Mouse (Mus musculus) frontal cortex, adult 2 months (tissue): ENCODE data around the gene Ssbp3. TPM values are rescaled to one million over a fixed set of nuclear protein-coding genes. Genes with fewer than 3 reads are reported as not detected.
A peak's percentile ranks its signal among the peaks of the same experiment; 100 is the strongest.

ENCODE experiments used
- DNase-seq, 2 experiments: peaks; one replicate each; pipeline ENCODE4 v3.0.0; 2022; ENCODE audit warnings: low spot score in 1 of 2; ENCODE audit errors: extremely low spot score in 1 of 2
- polyA plus RNA-seq: library from polyadenylated mRNA; depleted of rRNA; stranded (reverse); fragments of >200 nt; gene quantifications from 2 replicates; pipeline ENCODE4 v1.2.3, GENCODE M21; 2012; rRNA removed

The Ssbp3 gene
- polyA plus RNA-seq, 1 experiment, result 95.6 TPM

GRCm38 (mm10) chr4:107082185-107082584, 171.7 kb downstream of the Ssbp3 start:
- DNase-seq, result no peak

DNA sequence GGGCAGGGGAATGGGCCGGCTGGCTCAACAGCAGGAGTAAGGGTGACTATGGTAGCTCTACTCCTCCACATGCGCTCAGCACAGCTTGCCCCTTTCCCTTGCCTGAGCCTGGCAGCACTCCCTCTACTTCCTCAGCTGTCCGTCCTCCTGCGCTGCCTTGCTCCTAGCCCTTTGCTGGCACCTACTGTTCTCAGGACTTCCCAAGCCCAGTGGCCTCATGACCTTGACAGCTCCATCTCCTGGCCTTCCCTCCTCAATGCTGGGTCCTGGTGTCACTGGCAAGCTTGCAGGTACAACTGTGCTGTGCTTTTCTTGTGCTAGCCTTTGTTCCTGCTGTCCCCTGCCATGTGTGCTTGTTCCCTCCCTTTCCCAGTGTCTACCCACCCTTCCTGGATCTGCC, 172.6 kb downstream of the Ssbp3 start:
- no peak for DNase-seq

GRCm38 (mm10) chr4:107084343-107084742, 173.8 kb downstream of the Ssbp3 start:
- peak in 1 of 2 experiments; percentile 17 for DNase-seq

- peak; percentile 83 for DNase-seq
Measured at GRCm38 (mm10) chr4:107084858-107085257, 174.4 kb downstream of the Ssbp3 start.

DNA sequence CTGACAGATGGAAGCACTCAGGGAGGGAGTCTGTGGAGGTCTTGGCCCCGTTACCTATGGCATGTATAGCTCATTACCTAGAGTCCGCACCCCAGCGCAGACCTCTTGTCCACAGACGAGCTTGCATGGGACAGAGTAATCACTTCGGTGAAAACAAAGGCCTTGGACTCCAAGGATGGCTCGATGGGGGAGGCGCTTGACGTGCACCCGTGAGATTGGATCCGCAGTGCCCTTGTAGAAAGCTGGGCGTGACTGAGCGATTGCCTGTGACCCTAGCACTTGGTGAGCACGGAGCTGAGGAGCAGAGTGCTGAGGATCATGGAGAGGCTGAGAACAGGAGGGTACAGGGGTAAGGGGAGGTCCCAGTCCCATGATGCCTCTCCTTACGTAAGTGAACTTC, 181.2 kb downstream of the Ssbp3 start:
- no peak for DNase-seq

GRCm38 (mm10) chr4:107094484-107095187, 184.1 kb downstream of the Ssbp3 start:
- DNase-seq, result no peak

GRCm38 (mm10) chr4:107096043-107096442, 185.5 kb downstream of the Ssbp3 start:
- DNase-seq, result no peak

GRCm38 (mm10) chr4:107096841-107097373, 186.4 kb downstream of the Ssbp3 start, which contains the start of gene Cdcp2:
TSS of gene Cdcp2 (plus strand) at chr4:107096891.
- no peak for DNase-seq

- DNase-seq, result no peak
Measured at GRCm38 (mm10) chr4:107097871-107098270, 187.4 kb downstream of the Ssbp3 start.

DNA sequence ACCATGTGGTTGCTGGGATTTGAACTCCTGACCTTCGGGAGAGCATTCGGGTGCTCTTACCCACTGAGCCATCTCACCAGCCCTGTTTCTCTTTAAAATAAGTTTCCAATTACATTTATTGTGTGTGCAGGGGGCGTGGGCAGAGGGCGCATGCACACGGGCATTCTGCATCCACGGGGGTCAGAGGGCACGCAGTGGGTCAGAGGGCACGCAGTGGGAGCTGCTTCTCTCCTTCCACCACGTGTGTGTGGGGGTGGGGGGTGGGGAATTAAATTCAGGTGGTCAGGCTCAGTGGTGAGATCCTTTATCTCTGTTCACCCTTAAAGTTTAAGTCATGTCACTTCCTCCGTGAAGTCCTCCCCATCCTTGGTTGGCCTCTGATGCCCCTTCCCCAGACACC, 187.9 kb downstream of the Ssbp3 start:
- no peak for DNase-seq

DNA sequence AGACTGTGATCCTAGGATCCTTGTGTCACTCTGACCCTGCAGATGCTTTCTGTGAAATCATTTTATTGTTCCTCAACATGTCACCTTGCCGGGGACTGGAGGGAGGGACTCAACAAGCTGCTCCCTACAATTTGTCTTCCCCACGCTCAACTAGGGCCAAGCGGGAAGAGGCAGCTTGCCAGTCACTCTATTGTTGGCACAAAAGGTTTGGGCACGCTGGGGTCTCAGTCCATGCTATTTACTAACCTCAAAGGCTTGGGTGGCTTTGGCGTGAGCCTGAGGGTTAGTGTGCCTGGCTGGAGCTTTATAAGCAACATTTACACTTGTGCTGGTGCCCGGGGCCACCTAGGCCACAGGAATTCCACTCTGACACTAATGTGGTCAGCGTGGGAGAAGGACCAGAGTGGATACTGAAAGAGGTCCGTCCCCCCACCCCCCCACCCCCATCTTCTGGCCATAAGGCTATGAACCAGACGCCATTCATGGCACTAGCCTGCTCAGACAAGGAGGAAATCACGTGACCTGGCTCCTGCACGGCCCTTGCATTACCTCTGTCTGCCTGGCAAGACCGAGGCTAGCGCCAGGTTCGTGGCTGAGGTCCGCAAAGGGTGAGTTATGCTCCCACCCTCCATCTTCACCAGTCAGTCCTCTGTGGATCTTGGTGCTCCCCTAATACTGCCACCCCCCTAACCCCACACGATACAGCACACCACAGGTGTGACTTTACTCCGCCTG, 188.5 kb downstream of the Ssbp3 start:
- no peak for DNase-seq

Other genes starting within 250 kb of the Ssbp3 start
- gene Ttc4, start 231.8 kb upstream of the Ssbp3 start, polyA plus RNA-seq, result 125 and 144 TPM in 2 replicates
- gene Mroh7, start 179.8 kb upstream of the Ssbp3 start, polyA plus RNA-seq, result 10.2 and 11.0 TPM in 2 replicates
- gene Fam151a, start 176.8 kb upstream of the Ssbp3 start, polyA plus RNA-seq, result 0.11 TPM in 1 of 2 replicates, not detected in the other
- 19.4 and 21.4 TPM in 2 replicates for gene Acot11, start 105.7 kb upstream of the Ssbp3 start, polyA plus RNA-seq
- 72.7 and 76.4 TPM in 2 replicates for gene Mrpl37, start 156.2 kb downstream of the Ssbp3 start, polyA plus RNA-seq
- 5.0 and 7.8 TPM in 2 replicates for gene Cyb5rl, start 156.3 kb downstream of the Ssbp3 start, polyA plus RNA-seq
- gene Cdcp2, start 186.2 kb downstream of the Ssbp3 start, polyA plus RNA-seq, result 0.06 TPM in 1 of 2 replicates, not detected in the other